Mouse (Mus musculus) myocyte (in vitro differentiated cells): ENCODE data around the gene Ksr2. TPM values are rescaled to one million over a fixed set of nuclear protein-coding genes. Genes with fewer than 3 reads are reported as not detected.

Source experiments
- H3K27me3 ChIP-seq: one replicate; pipeline ENCODE4 v1.6.1; 2011; ENCODE audit not compliant: control insufficient read depth, insufficient read depth, insufficient read length
- H3K36me3 ChIP-seq: one replicate; pipeline ENCODE4 v1.6.1; 2011; ENCODE audit not compliant: control insufficient read depth, insufficient read depth
- H3K4me2 ChIP-seq: one replicate; pipeline ENCODE4 v1.6.1; 2011; ENCODE audit warnings: low read depth, control low read depth
- H3K4me3 ChIP-seq: one replicate; pipeline ENCODE4 v1.5.1; 2011; ENCODE audit warnings: mild to moderate bottlenecking, control low read depth, moderate library complexity
- H3K79me2 ChIP-seq: one replicate; pipeline ENCODE4 v1.6.1; 2011; ENCODE audit not compliant: control insufficient read depth, insufficient read depth
- H3ac ChIP-seq: one replicate; pipeline ENCODE4 v1.6.1; 2011; ENCODE audit not compliant: control insufficient read depth, insufficient read length
- CEBPB ChIP-seq: IDR thresholded peaks from 2 replicates; pipeline ENCODE4 v1.6.1; 2011; ENCODE audit warnings: mild to moderate bottlenecking, moderate library complexity; ENCODE audit not compliant: poor library complexity, insufficient read depth, severe bottlenecking
- E2F4 ChIP-seq: IDR thresholded peaks from one replicate; pipeline ENCODE4 v1.6.1; 2011; ENCODE audit warnings: mild to moderate bottlenecking, control low read depth, moderate library complexity; ENCODE audit not compliant: insufficient read depth
- MAX ChIP-seq: IDR thresholded peaks from one replicate; pipeline ENCODE4 v1.6.1; 2011; ENCODE audit warnings: low read depth, mild to moderate bottlenecking, control low read depth
- MYOD1 ChIP-seq, 3 experiments: IDR thresholded peaks; one replicate each; pipeline ENCODE4 v1.6.1; 2011; ENCODE audit warnings: control low read depth in 2 of 3, low read depth in 2 of 3, mild to moderate bottlenecking in 2 of 3, moderate library complexity in 1 of 3; ENCODE audit not compliant: insufficient read length in 2 of 3, control insufficient read depth in 1 of 3
- MYOG ChIP-seq, 3 experiments: IDR thresholded peaks; one replicate each; pipeline ENCODE4 v1.6.1; 2011; ENCODE audit warnings: control low read depth in 2 of 3, low read depth in 2 of 3, mild to moderate bottlenecking in 2 of 3; ENCODE audit not compliant: insufficient read length in 2 of 3, control insufficient read depth in 1 of 3, insufficient read depth in 1 of 3
- POLR2A ChIP-seq: IDR thresholded peaks from one replicate; pipeline ENCODE4 v1.6.1; 2011; ENCODE audit warnings: low read depth, mild to moderate bottlenecking, control low read depth, moderate library complexity; ENCODE audit not compliant: insufficient read length
- POLR2AphosphoS2 ChIP-seq: IDR thresholded peaks from one replicate; pipeline ENCODE4 v1.6.1; 2011; ENCODE audit warnings: low read depth, control low read depth; ENCODE audit not compliant: insufficient read length
- REST ChIP-seq: IDR thresholded peaks from one replicate; pipeline ENCODE4 v1.6.1; 2011; ENCODE audit warnings: mild to moderate bottlenecking, control low read depth, moderate library complexity; ENCODE audit not compliant: insufficient read depth, insufficient read length
- SRF ChIP-seq: IDR thresholded peaks from one replicate; pipeline ENCODE4 v1.6.1; 2011; ENCODE audit warnings: low read depth; ENCODE audit not compliant: control insufficient read depth, insufficient read length
- TCF12 ChIP-seq: IDR thresholded peaks from one replicate; pipeline ENCODE4 v1.6.1; 2011; ENCODE audit warnings: mild to moderate bottlenecking, control low read depth; ENCODE audit not compliant: poor library complexity, insufficient read depth, severe bottlenecking
- TCF3 ChIP-seq: IDR thresholded peaks from one replicate; pipeline ENCODE4 v1.6.1; 2011; ENCODE audit warnings: low read depth, control low read depth; ENCODE audit not compliant: insufficient read length
- USF1 ChIP-seq: IDR thresholded peaks from one replicate; pipeline ENCODE4 v1.6.1; 2011; ENCODE audit warnings: low read depth, mild to moderate bottlenecking, control low read depth, moderate library complexity
- polyA plus RNA-seq: library from polyadenylated mRNA; unstranded; fragments of >200 nt; fragmentation: generic; extraction: Trizol; gene quantifications from one replicate; pipeline ENCODE4 v1.2.1, GENCODE M21; 2012; ENCODE audit warnings: missing spikeins

The Ksr2 gene
- polyA plus RNA-seq, 1 experiment = 0.02 TPM

DNA sequence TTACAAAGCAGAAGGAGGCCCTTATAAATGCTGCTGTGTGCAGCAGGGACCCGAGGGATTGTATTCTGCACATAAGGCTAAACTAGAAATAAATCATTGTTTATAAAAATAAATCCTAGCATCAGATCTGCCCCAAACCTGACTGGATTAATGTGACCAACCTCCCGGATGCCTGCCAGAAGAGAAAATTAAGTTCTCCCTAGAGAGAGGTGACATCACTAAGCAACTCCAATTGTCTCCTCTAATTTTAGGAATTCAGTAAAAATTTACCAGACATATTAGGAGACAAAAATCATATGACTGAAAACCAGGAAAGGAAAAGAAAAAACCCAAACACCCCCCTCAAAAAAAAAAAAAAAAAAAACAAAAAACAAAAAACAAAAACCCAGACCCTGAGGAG, 221.4 kb downstream of the Ksr2 start:
- TF ChIP-seq USF1 = no peak
- TF ChIP-seq MAX = no peak
- no peak for TF ChIP-seq TCF12
- H3K4me3 ChIP-seq = no peak overlapping the region

DNA sequence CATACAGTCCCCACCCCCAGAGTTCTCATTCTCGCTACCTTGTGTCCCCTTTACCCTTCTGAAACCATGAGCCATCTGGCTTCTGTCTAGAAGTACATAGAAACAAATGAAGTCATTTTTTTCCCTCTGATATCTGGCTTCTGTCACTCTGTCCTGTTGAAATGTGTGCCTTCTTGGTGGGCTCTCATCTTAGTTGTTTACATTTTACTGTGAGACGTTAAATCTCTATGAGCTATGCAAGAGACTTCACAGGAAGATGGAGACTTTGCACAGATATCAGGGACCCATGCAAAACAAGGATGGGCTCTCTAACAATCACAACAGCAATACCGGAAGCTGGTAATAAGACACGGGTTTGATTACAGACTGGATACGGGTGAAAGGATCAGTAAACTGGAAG, 222.0 kb downstream of the Ksr2 start:
- no peak for TF ChIP-seq MYOD1 (IDR thresholded peaks at IDR 0.05; ENCODE audit: control insufficient read depth in 1 of 3, insufficient read length in 2 of 3, low read depth in 2 of 3)
- TF ChIP-seq CEBPB = no peak
- TF ChIP-seq USF1 = no peak
- TF ChIP-seq POLR2A = no peak
- TF ChIP-seq REST = no peak
- TF ChIP-seq POLR2AphosphoS2 = no peak
- TF ChIP-seq E2F4 = no peak
- TF ChIP-seq TCF3 = no peak
- no peak for TF ChIP-seq MAX
- no peak for TF ChIP-seq MYOG (IDR thresholded peaks at IDR 0.05; ENCODE audit: control insufficient read depth in 1 of 3, insufficient read depth in 1 of 3, insufficient read length in 2 of 3, low read depth in 2 of 3)

More for the DNA sequence above, 221.4 kb downstream of the Ksr2 start:
- Histone ChIP-seq H3K27me3 (no peaks in the 10 kb centered on the region), H3ac (no peak overlapping the region), H3K79me2 (no peaks in the 10 kb centered on the region), H3K36me3 (no peaks in the 10 kb centered on the region), H3K4me2 (no peak overlapping the region)

DNA sequence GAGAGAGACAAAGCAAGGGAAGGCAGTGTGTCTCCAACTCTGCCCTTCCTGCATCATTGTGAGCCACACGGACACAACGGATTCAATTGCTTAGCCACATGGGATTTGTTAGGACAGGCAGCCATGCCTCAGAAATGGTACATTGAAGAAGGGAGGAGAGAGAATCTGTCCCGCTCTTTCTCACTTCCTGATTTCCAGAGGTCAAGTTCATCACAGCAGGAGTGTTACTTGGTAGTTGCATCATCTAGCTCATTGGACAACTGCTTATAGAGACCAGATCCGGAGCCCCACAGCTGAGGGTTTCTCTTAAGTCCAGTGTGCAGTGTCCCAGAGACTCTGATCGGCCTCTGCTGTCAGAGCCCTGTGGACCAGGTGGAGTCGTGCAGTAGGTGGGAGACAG, 227.8 kb downstream of the Ksr2 start:
- Histone ChIP-seq H3ac (no peak overlapping the region), H3K27me3 (no peaks in the 10 kb centered on the region), H3K4me3 (peak overlapping the region; percentile 7), H3K4me2 (peak overlapping the region; percentile 50), H3K79me2 (no peaks in the 10 kb centered on the region), H3K36me3 (no peaks in the 10 kb centered on the region)
- no peak for TF ChIP-seq MAX
- TF ChIP-seq TCF12 = no peak
- TF ChIP-seq CEBPB = peak; percentile 94
- TF ChIP-seq SRF = no peak
- no peak for TF ChIP-seq REST
- TF ChIP-seq POLR2AphosphoS2 = peak; percentile 52
- TF ChIP-seq MYOD1 (IDR thresholded peaks at IDR 0.05; ENCODE audit: control insufficient read depth in 1 of 3, insufficient read length in 2 of 3, low read depth in 2 of 3) = no peak
- no peak for TF ChIP-seq POLR2A
- TF ChIP-seq TCF3 = no peak

More for the DNA sequence above, 222.0 kb downstream of the Ksr2 start:
- H3ac ChIP-seq = no peak overlapping the region
- H3K79me2 ChIP-seq = no peaks in the 10 kb centered on the region
- no peaks in the 10 kb centered on the region for H3K27me3 ChIP-seq
- no peak overlapping the region for H3K4me2 ChIP-seq
- H3K4me3 ChIP-seq = no peak overlapping the region
- no peaks in the 10 kb centered on the region for H3K36me3 ChIP-seq

DNA sequence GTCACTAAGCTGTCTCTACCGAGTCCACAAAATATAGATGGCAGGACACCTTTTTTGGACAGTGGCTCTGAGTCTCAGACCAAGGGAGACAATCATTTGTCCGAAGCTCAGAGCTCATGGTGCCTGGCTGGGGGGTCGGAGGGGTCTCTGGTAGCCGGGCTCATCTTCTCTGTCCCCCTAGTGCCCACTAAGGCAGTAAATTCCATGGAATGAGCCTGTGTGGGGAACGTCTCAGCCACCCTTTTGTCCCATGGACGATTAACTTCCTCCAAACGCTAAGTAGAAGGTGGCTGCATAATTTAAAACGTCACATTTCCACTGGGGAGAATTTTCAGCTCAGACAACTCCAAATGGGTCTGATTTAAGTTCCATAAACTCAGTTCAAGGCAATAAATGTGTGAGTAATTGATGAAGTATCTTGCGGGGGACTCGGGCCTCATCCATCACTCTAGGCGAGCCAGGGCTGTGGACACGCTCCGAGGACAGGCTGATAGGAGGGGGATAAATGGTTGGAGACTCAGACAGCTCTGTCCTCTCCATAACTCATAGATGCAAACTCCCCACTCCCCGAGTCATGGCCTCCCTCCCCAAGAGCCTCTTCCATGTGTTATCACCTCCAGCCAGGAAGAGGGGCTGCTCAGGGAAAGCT, 237.6 kb downstream of the Ksr2 start:
- no peaks in the 10 kb centered on the region for H3K27me3 ChIP-seq
- H3K79me2 ChIP-seq = no peaks in the 10 kb centered on the region
- TF ChIP-seq TCF3 = no peak
- no peak for TF ChIP-seq TCF12
- no peak for TF ChIP-seq USF1
- no peak for TF ChIP-seq REST
- TF ChIP-seq POLR2A = no peak
- TF ChIP-seq MYOG (IDR thresholded peaks at IDR 0.05; ENCODE audit: control insufficient read depth in 1 of 3, insufficient read depth in 1 of 3, insufficient read length in 2 of 3, low read depth in 2 of 3) = no peak
- no peak for TF ChIP-seq CEBPB
- H3ac ChIP-seq = no peak overlapping the region
- no peak overlapping the region for H3K4me2 ChIP-seq
- H3K4me3 ChIP-seq = no peak overlapping the region
- H3K36me3 ChIP-seq = no peaks in the 10 kb centered on the region

DNA sequence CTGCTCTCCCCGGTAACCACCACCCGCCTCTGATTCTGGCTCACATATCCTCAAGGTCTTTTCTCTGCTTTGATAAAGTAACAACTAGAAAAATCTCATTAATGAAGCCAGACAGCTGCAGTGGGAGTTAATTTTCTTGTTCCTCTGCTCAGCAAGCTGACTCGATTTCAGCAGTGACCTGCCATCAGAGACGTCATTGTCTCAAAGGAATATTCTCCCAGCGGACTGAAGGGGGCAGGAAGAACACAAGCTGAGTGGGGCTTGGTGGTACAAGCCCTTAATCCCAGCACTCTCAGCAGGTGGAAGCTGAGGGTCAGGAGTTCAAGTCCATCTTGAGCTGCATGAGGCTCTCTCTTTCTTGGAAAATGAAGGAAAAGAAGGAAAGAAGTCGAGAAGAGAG, 244.8 kb downstream of the Ksr2 start:
- no peak for TF ChIP-seq E2F4

DNA sequence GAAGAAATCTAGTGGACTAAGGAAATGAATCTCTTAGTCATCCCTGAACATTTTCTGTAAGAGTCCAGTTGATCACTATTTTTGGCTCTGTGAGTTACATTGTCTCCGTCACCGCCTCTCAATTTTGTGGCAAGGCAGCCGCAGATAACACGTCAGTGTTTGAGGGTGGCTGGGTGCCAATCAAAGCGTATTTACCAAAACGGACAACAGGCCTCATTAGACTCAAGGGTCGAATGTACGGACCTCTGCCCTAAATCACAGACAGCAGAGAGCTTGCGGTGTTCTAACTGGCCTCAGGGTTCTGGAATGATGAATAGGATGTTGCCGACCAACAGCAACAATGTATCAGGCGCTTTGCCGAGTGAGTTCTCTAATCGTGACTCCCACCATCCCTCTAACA, 245.8 kb downstream of the Ksr2 start:
- Histone ChIP-seq H3K4me3 (no peak overlapping the region), H3ac (no peak overlapping the region), H3K27me3 (no peaks in the 10 kb centered on the region), H3K4me2 (no peak overlapping the region), H3K36me3 (no peaks in the 10 kb centered on the region), H3K79me2 (no peaks in the 10 kb centered on the region)
- TF ChIP-seq TCF12 (no peak), POLR2AphosphoS2 (no peak), E2F4 (no peak), CEBPB (no peak), USF1 (no peak), REST (no peak), MYOD1 (IDR thresholded peaks at IDR 0.05; ENCODE audit: control insufficient read depth in 1 of 3, insufficient read length in 2 of 3, low read depth in 2 of 3) (no peak), MYOG (IDR thresholded peaks at IDR 0.05; ENCODE audit: control insufficient read depth in 1 of 3, insufficient read depth in 1 of 3, insufficient read length in 2 of 3, low read depth in 2 of 3) (no peak), MAX (no peak), POLR2A (no peak), SRF (no peak), TCF3 (no peak)

More for the DNA sequence above, 244.8 kb downstream of the Ksr2 start:
- Histone ChIP-seq H3K27me3 (no peaks in the 10 kb centered on the region), H3ac (no peak overlapping the region), H3K79me2 (no peaks in the 10 kb centered on the region), H3K4me3 (no peak overlapping the region), H3K36me3 (no peaks in the 10 kb centered on the region), H3K4me2 (no peak overlapping the region)
